Mouse (Mus musculus) A20 (cell line): ENCODE data around the gene Tbc1d1.
A peak's percentile ranks its signal among the peaks of the same experiment; 100 is the strongest.
"Not testable (repeated sequence)": the region's sequence is repeated elsewhere in the genome, so short reads cannot be mapped to it uniquely, and the experiment has no call there.

Experiments
- DNase-seq: peaks from one replicate; pipeline ENCODE4 v3.0.0-alpha.2; 2011; ENCODE audit warnings: low read depth, low spot score

Tbc1d1 gene

DNA sequence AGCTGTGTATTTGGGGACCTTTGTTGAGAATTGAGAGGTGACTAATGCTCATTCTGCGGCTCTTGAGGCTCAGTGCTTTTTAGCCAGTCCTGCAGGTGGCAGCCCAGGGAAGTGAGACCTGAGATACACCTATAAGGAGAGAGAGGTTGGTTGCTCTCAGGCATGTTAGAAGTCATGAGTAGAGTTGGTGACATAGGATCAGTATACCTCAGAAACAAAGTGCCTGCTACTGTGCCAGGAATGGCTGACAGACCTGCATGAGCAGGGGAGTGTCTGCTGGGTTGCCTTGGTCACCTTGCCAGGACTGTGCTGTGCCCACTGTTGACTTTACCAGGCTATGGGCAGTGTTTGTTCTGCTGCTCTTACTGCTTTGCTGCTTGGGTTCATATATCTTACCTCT is 157.4 kb downstream of the Tbc1d1 start:
- DNase-seq = peak; percentile 11

DNA sequence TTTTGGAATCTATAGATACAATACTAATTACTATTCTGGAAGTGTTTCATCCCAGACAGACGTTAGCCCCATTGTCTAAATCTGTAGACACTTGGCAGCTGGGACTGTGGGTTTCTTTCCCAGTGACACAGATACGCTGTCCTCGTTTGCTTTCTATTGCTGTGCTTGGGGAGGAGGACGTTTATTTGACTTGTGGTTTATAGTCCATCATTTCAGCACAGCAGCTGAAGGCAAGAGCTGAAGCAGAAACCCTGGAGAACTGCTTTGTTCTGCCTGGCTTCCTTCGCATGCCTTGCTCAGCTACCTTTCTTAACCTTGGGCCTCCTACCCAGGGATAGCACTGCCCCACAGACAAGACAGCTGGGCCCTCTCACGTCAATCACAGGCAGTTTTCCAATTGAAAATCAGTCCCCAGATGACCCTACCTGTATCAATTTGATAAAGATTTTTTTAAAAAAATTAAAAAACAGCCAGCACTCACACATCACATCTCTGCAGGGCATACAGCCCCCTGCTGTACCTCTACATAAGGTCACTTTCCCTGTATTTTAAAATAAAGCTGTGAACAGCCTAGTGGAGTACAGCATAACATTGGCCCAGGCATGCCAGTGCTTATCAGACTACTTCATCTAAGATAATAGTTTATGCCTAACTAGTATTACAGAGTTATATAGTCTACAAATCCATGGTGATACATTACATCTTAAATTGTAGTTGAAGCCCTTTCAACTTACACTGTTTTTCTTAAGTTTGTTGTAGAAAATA is 158.4 kb downstream of the Tbc1d1 start:
- DNase-seq = no peak

DNA sequence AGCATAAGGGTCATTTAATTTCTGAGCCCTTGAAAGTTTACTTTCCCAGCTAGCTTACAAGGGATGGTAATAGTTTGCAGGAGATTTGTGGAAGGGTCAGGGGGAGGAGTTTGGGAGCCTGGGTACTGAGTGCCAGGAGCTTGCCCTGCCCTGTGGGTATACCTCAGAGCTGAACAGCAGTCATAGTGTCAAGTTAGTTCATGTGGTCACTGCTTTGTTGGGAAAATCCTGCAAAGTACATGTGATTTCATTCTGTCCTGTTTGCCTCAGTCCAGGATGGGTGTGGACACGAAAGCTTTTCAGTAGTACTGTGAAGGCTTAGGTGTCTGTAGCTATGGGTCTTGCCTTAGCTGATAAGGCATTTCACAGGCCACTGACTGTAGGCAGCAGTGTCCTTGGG is 159.0 kb downstream of the Tbc1d1 start:
- no peak for DNase-seq

DNA sequence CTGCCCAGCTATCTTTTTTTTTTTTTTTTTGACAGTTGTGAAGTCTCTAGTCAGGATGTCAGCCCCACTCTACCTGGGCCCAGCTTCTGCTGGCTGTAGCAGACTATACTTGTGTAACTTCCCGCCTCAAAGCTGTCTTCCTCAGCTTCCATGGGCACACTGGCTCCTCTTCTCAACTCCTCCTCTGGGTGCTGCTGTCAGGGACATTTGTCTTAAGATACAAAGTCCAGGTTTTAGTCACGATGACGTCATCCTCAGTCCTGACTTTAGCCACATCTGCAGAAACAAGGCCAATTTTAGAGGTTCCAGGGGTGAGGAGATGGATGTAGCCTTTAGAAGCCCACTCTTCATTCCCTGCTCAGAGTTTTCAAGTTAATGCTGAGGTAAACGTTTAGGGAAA is 167.2 kb downstream of the Tbc1d1 start:
- no peak for DNase-seq

DNA sequence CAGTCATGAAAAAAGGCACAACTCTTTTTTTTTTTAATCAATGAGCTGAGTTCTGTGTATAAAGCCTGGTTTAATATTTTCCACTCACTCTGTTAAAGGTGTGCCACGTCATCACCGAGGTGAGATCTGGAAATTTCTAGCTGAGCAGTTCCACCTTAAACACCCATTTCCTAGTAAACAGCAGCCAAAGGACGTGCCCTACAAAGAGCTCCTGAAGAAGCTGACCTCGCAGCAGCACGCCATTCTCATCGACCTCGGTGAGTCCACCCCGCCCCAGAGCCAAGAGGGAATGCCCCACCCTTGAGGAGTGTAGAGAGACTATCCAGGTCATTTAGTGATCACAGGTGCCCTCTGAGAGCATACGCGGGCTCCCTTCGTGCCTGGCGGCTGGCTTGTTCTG is 168.2 kb downstream of the Tbc1d1 start:
- DNase-seq = no peak

DNA sequence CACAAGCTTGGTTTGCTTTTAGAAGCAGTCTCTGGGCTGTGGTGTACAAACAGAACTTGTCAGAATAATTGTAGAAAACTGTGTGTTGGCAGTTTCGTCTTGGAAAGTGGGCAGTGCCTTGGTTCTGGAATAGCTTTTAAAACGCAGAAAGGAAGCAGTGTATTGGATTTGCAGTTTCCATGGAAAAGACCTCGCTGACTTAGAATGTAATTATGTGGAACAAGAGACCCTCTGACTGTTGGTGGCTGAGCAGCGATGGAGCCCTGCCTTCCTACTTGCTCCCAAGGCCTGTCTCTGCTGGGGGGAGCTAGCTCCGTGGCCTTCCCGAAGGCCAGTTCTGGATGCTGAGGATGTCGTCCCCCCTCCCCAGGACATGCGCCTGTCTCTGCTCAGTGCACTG is 168.8 kb downstream of the Tbc1d1 start:
- DNase-seq = no peak

DNA sequence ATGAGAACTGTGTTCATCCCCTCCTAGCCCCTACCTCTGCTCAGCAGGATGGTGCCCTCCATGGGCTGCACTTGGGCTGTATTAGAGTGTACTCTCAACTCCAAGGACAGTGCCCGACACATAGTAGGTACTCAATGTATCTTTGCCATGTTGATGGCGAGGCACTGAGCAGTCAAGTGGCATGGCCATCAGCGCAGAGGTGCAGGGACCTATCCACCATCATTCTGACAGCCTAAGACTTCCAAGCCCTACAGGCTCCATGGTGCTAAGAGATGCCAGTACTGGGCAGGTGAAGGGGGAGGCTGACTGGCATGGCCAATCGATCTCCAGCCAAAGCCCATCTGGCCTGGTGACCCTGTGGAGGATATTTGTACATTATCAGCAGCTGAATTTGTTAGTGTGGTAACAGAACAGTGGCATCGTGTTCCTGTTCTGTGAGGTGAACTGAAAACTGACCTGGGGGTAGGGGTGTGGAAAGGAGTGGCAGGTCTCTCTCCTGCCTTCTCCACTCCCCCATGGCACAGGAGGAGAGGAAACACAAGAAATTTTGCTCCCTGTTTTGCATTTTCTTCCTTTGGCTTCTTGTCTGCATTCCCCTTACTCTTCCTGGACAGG is 169.7 kb downstream of the Tbc1d1 start:
- no peak for DNase-seq

DNA sequence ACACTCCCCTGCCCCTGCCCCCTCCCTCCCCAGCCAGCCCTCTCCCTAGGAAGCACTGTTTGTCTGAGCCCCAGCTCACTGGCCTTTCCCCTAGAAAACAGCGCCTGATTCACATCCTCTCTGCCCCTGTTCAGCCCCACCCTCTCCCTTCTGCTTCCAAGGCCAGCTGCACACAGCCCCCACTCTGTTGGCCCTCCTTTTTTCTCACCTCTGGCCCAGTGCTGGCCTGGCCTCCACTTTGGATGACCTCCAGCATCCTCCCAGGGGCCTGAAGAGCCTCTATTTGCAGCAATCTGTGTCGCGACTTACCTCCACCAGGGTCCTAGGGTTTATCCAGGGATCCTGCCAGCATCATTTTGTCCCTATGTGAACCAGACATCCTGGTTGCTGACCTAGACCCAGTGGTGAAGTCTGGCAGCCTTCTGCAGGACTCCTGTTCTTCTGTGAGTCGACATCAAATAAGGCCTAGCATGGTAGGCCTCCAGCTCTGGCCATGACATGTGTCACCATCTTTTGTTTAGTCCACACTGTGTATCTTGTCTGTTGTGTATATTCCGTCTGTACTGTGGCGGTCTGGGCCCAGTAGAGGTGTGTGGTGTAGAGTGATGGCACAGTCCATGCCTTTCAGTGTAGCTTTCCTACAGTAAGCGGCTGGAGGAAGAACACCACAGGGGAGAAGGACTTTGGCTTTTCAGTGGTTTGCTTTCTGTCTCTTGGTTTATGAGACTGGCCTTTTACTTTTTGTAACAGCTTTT is 170.5 kb downstream of the Tbc1d1 start:
- DNase-seq = no peak

DNA sequence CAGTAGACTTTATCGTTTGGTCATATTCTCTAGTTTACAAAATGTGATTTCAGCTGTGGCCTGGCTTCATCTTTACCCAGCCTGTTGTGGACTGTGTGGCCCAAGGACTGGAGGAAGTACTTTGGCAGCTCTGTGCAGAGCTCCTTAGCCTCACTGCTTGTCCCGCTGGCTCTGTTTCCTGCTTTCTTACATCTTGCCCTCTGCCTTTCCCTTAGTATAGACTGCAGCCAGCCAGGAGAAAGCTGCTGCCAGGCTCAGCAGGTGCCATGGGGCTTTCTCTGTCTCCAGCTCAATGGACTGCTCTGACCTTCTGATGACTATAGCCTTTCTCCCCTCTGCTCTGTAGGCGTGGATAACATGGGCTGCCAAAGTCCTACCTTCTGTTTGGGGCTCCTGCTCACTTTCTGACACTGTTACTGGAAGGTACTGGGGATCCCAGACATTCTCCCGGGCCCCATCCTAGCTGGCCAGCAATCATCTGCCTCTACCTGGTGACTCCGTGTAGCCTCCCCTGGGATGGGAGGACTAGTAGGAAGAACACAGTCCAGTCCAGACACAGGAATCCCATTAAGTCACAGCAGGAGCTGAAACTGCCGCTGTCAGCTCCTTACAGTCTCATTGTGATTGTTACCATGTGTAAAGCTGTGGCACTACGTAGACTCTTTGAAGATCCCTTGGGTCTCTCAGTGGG is 171.3 kb downstream of the Tbc1d1 start:
- DNase-seq = no peak

DNA sequence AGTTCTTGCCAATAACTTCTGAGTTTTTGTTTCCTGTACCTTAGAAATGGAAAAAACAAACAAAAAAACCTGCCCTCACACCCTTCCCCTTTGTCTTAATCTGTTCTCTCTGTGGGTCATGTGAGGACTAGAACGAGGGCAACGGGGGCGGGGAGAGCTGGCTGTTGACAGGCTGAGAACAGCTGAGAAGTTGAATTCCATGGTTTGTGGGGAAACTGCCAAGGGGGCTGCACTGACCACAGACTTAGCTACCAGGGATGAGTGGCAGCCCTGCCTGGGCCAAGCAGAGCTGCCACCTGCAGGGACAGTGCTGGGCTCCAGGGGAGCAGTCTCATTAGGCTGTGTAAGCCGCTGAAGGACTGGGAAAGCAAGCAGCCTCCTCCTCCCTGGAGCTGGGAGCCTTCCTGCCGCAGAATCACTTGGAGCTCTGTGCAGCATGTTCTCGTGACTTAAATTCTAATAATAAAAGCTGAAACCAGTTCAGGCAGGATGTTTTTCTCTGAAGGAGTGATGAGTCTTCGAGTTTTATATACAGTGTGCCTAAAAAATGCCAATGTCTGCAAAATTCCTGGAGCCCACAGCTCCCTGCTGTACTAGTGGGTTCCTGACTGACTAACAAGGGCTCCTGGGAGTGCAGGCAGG is 180.8 kb downstream of the Tbc1d1 start:
- no peak for DNase-seq

DNA sequence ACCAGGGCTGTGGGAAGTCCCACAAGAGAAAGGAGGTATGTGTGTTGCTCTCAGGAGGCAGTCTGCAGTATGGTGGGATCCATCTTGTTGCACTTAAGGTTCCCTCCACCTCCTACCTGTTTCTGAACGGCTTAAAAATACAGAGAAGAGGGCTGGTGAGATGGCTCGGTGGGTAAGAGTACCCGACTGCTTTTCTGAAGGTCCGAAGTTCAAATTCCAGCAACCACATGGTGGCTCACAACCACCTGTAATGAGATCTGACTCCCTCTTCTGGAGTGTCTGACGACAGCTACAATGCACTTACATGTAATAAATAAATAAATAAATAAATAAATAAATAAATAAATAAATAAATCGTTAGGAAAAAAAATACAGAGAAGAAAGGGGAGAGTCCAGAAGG is 182.7 kb downstream of the Tbc1d1 start:
- DNase-seq = not testable (repeated sequence)

DNA sequence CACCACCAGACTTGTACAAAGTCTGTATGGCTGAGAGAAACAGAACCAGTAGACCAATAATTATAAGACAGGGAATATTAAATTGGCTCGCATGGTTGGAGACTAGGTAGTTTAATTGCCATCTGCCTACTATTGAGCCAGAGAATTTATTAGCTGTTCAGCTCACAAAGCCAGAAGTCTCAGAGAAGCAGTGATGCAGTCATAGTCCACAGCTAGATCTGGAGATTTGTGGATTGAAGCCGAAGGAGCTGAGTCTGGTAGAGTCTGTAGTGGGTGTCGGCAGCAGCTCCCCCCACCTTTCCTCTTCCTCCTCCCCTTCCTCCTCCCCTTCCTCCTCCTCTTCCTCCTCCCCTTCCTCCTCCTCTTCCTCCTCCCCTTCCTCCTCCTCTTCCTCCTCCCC is 184.3 kb downstream of the Tbc1d1 start:
- DNase-seq = no peak

DNA sequence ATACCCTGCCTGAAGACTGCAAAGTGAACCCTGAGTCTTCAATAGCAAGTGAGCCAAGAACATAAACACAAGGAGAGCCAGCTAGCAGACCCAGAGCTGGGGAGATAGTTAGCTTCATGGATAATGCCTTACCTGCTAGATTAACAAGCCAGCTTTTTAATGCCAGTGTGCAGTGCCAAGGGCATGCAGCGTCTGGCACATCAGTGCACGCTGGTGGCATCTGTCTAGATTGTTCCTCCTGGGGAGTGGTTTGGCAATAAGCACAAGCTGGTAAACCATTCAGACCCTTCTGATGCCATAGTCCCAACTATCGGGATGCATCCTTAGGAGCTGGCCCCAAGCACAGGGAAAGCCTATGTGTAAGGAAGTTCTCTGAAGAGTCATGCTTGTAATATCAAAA is 185.6 kb downstream of the Tbc1d1 start:
- DNase-seq = no peak

DNA sequence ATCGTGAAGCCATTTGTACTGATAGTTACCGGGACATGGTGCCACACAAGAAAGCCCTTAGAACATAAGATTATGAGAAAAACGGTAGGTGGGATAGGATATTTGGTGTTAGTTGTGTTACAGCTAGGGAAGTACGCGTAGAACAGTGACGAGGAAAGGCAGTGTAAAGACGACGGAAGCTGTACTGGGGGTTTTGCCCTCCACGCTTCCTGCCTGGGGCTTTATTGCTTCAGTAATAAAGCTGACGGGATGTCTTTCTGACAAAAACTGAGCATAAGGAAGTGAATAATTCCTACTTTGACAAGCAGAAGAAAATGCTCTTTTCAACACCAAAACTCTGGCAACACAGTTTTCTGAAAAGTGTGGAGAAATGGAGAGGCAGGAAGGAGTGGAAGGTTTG is 186.0 kb downstream of the Tbc1d1 start:
- DNase-seq = no peak

DNA sequence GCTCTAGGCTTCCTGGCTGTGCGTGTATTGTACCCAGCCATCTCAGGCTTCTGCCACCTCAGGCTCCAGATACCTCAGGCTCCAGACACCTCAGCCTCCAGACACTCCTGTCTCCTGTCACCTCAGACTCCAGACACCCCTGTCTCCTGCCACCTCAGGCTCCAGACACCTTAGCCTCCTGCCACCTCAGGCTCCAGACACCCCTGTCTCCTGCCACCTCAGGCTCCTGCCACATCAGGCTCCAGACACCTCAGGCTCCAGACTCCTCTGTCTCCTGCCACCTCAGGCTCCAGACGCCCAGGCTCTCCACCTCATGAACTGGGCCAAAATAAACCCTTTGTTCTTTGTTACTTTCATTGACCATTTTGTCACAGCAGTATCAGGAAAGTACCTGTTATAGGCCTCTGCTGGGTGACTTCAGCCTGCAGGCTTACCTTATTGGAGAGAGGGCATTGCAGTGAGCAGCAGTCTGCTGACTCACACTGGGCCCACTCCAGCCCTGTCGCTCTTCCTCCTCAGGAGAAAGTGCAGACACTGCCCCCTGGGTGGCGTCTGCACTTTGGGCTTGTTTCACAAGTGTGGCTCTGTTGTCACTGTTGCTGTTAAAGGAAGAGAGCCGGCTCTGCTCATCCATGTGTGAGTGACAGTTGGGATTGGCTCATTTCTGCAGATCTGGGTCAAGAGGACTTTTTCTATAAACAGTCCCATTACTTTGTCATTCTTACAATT is 188.0 kb downstream of the Tbc1d1 start:
- no peak for DNase-seq

DNA sequence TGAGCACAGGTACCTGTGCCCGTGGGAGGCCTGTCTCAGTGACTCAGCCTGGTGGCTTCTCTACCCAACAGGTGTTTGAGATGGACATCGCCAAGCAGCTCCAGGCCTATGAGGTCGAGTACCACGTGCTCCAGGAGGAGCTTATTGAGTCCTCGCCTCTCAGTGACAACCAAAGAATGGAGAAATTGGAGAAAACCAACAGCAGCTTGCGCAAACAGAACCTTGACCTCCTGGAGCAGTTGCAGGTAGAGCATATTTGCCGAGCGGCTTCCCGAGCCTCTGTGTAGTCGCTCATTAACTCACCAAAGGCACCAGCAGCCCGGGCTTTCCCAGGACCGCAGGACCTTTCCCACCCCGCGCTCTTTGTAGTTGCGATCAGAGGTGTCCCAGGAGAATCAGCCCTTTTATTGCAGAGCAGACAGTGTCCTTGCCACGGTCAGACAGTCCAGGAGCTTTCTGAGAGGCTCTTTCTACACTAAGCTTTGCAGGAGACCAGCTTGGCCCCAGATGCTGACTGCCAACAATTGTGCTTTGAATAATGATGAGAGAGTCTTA is 189.2 kb downstream of the Tbc1d1 start:
- DNase-seq = no peak

DNA sequence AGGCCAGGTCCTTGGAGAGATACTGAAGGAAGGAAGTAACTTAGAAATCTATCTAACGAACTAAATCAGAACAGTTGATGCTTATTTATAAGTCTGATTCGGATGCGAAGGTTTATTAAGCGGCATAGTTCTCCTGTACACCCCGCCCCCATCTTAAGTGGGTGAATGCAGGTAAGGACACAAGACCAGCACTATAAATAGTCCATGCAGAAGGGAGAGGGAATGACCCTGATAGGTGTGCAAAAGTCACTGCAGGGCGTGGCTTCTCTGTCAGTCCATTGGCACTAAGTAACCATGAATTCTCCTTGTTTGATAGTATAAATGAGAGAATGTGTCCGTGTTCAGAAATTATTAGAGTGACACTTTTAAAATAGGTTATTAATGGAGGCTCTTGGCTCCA is 189.7 kb downstream of the Tbc1d1 start:
- no peak for DNase-seq

DNA sequence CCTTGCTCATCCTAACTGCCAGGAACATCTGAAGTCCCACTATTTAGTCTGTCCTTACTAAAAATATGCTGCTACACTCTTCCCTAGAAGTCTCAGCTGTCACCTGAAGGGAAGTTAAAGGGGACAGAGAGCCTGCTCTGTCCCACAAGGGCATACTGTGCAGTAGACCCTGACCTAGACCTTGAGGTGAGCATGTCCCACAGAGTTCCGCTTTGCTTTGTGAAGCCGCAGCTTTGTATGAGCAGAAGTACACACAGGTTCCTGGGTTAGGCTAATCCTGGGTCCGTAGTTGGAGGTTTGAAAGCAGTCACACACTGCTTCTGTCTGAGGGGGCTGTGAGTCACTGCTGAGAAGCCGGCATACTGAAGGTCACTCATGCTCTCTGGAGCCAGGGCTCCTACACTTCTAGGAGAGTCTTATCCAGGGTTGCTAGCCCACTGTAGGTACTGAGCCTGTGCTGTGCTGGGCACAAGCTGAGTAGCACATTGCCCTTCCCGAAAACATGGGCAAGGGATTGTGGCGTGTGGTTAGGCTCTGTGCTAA is 190.3 kb downstream of the Tbc1d1 start:
- DNase-seq = no peak

DNA sequence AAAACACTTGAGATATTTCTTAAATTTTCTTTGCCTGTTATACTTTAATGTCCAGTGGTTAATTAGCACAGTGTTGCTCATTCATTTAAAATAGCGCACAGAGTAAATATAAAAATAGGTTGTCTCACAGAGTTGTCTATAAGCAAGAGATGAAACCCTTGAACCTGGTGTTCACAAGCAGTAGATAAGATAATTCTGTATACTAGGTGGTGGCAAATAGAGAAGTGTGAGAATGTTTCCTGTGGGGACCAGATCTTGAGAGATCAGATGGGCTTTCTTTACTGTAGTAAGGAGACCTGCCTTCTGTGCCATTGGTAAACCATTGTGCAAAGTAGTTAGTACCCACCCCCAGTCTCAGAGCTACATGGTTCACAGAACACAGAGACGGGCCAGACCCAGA is 192.1 kb downstream of the Tbc1d1 start:
- DNase-seq = no peak

DNA sequence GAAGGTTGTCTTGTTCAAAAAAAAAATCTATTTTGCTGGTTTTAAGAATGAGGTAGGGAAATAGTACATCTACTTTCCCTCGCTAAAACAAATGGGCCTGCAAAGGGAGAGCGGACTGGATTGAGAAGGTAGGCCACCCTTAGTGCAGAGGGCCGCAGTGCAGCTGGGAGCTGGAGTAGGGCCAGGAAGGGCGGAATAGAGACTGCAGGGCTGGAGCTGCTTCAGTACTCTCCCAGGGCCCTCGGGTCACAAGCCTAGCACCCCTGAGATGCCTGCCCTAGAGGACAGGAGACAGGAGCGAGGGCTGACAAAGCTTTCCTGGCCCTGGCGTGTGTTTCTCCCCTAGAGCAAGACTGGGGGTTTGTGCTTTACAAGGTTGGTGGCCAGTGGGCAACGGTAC is 192.7 kb downstream of the Tbc1d1 start:
- no peak for DNase-seq

DNA sequence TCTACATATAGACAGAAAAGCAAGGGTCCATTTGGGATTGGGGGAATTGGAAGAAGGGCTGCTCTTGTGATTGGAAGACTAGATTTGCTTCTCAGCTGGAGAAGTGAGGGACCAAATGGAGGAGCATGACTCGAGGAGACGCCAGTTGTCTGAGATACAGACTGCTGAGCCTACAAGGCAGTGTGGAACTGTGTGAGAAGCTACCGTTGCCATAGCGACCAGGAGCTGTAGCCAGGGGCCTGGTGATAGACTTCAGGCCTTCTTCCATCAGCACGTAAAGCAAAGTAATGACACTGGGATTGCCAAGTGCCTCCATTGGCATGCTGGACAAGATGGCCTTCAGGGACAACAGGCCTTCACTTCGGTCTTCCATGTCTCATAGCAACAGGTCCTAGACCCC is 195.9 kb downstream of the Tbc1d1 start:
- no peak for DNase-seq
